ENCODE assay signal across 8 mouse cellular contexts in the genomic region with DNA sequence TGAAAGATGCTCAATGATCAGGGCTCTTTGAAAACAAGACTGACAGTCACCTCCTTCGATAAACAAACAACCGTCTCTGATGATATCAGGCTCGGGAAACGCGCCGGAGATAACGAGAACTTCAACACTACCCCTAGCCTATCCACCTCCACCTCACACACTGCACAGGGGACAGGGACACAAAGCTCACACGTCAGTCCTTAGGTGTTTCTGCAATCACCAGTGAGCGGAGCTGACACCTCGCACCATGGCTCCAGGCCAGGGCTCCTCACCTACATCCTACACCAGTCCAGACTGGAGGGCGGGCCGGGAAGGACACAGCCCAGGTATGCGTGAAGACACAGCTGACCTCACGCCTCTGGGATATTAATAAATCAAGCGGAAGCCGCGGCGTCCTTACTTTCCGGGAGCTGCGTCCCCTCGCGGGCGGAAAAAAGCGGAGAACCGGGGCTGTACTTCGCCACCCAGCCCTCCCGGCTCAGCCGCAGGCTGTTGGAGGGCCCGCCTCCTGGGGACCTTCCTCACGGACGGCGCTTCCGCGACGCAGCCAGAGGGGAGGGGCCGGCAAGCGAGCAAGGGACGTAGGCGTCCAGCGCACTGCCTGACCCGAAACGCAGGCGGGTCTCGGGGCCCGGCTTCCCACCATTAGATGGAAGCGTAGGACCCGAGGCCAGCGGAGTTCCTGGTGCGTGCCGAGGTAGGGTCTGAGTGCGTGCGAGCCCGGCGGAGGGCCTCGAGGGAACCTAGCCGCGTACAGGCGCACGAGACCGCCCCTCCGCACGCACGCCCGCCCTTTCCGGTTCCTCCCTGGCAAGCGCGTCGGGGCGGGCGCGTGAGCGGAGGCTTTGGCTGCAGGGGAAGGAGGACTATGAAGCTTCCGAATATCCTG. TPM values are rescaled to one million over a fixed set of nuclear protein-coding genes. Genes with fewer than 3 reads are reported as not detected.
DNase-seq lines count a peak whose midpoint lies in the region; ATAC-seq and TF ChIP-seq lines count a peak whose summit lies in the region.

A gene (plus strand): TSS at position 430 of the 889 bp plus-strand sequence.
A gene (minus strand): TSS at position 502 of the 889 bp plus-strand sequence.

- no peaks in the 10 kb centered on the region for H3K27me3 ChIP-seq in G1E (ENCODE audit: insufficient read depth, low read length)
- no peaks in the 10 kb centered on the region for H3K27me3 ChIP-seq in forebrain, embryonic 16.5 days (replicated peaks; ENCODE audit: control insufficient read depth, insufficient read depth, low read length)
- H3K27me3 ChIP-seq in lung, embryonic 15.5 days, result no peaks in the 10 kb centered on the region

- H3K4me1 ChIP-seq in G1E (ENCODE audit: insufficient read depth, low read depth, low read length), result peaks cover 14% of the 10 kb centered on the region
- H3K4me1 ChIP-seq in forebrain, embryonic 16.5 days (replicated peaks; ENCODE audit: control insufficient read depth, insufficient read depth, low read length), result peaks cover 9% of the 10 kb centered on the region
- H3K4me1 ChIP-seq in lung, embryonic 15.5 days, result peaks cover 5% of the 10 kb centered on the region

- H3K4me3 ChIP-seq in G1E (ENCODE audit: low read depth, low read length), result peak within 1 kb of the TSS; percentile 78
- H3K4me3 ChIP-seq in forebrain, embryonic 16.5 days (replicated peaks; ENCODE audit: low read length), result peak within 1 kb of the TSS; percentile 100
- H3K4me3 ChIP-seq in lung, embryonic 15.5 days, result peak within 1 kb of the TSS; percentile 83

- peak within 1 kb of the TSS; percentile 99 for H3K27ac ChIP-seq in forebrain, embryonic 16.5 days (ENCODE audit: low read length)
- peak within 1 kb of the TSS; percentile 93 for H3K27ac ChIP-seq in lung, embryonic 15.5 days

- no peak for TF ChIP-seq CTCF in G1E (IDR thresholded peaks at IDR 0.05; ENCODE audit: low read depth, low read length)

- intact Hi-C loops in heart, postnatal 36 days (cut with DNase I), result loop anchor here (2.0 to 10.0 kb wide), 5 partner anchors 80 to 1296 kb away; a partner anchor contains a TSS

- H3K9me3 ChIP-seq in G1E (replicated peaks), result no peaks in the 10 kb centered on the region
- no peaks in the 10 kb centered on the region for H3K9me3 ChIP-seq in forebrain, embryonic 16.5 days (ENCODE audit: control insufficient read depth, low read length)
- no peaks in the 10 kb centered on the region for H3K9me3 ChIP-seq in lung, embryonic 15.5 days

- WGBS in forebrain, embryonic 16.5 days, result under 1% methylated on average over 73 of the region's 73 CpGs
- WGBS in lung, embryonic 15.5 days, result under 1% methylated on average over 73 of the region's 73 CpGs

- H3K9ac ChIP-seq in forebrain, embryonic 16.5 days (replicated peaks; ENCODE audit: low read depth, low read length), result peak within 1 kb of the TSS; percentile 93
- peak within 1 kb of the TSS; percentile 96 for H3K9ac ChIP-seq in lung, embryonic 15.5 days

- DNase-seq in G1E (ENCODE audit: low spot score), result peak; percentile 79
- DNase-seq in cerebellum, adult 18-20 months, result peak; percentile 93 to 99
- DNase-seq in heart, postnatal 36 days, result peak; percentile 99
- DNase-seq in layer of hippocampus, adult 8-10 months (ENCODE audit: low spot score in 2 of 2), result peak; percentile 88 to 95
- DNase-seq in ovary, adult 18-20 months (ENCODE audit: low spot score), result peak; percentile 85
- peak; percentile 95 for DNase-seq in thymus, postnatal 0 days (ENCODE audit: low spot score)

- ATAC-seq in G1E (ENCODE audit: extremely low read depth, insufficient number of reproducible peaks, low FRiP score, poor library complexity, severe bottlenecking), result peak; percentile 71
- ATAC-seq in forebrain, embryonic 16.5 days, result peak; percentile 98
- ATAC-seq in lung, embryonic 15.5 days (ENCODE audit: borderline replicate concordance, extremely low read depth, low FRiP score, low TSS enrichment), result peak; percentile 98

- peak within 1 kb of the TSS; percentile 98 for H3K4me2 ChIP-seq in forebrain, embryonic 16.5 days (ENCODE audit: low read length)
- peak within 1 kb of the TSS; percentile 77 for H3K4me2 ChIP-seq in lung, embryonic 15.5 days

- peaks cover 37% of the 10 kb centered on the region for H3K36me3 ChIP-seq in G1E (replicated peaks)
- H3K36me3 ChIP-seq in forebrain, embryonic 16.5 days (ENCODE audit: control insufficient read depth, insufficient read depth), result peaks cover 5% of the 10 kb centered on the region; the same call in 1 of the 2 replicates
- H3K36me3 ChIP-seq in lung, embryonic 15.5 days, result peaks cover 23% of the 10 kb centered on the region

RNA-seq across cellular contexts. Expression of the first gene that starts in this region (rescaled TPM):
- 259 and 280 TPM in 2 replicates for total RNA-seq in G1E (2014; fragmentation: Nextera tagmentation)
- total RNA-seq in G1E (2017), result 338 and 362 TPM in 2 replicates
- polyA plus RNA-seq in G1E (2012), result 43.4 and 44.0 TPM in 2 replicates
- 359 and 367 TPM in 2 replicates for polyA plus RNA-seq in forebrain, embryonic 16.5 days (2015; fragmentation: Nextera tagmentation; extraction: Ambion mirVana)
- total RNA-seq in heart, postnatal 36 days (2021), result 10 to 100 TPM; 58.7 to 59.1 TPM
- total RNA-seq in layer of hippocampus, adult 8-10 months (2022), result 10 to 100 TPM; 84.4 to 91.1 (median 87.4) TPM
- polyA plus RNA-seq in lung, embryonic 15.5 days (2015; fragmentation: Nextera tagmentation; extraction: Ambion mirVana), result 274 and 282 TPM in 2 replicates
- polyA plus RNA-seq in thymus, postnatal 0 days (2015; fragmentation: Nextera tagmentation; extraction: Ambion mirVana), result 314 TPM in 2 replicates

RNA-seq across cellular contexts. Expression of the second gene that starts in this region (rescaled TPM):
- 43.9 and 50.9 TPM in 2 replicates for total RNA-seq in G1E (2014; fragmentation: Nextera tagmentation)
- total RNA-seq in G1E (2017), result 42.7 and 48.6 TPM in 2 replicates
- 8.9 and 10.6 TPM in 2 replicates for polyA plus RNA-seq in G1E (2012)
- polyA plus RNA-seq in forebrain, embryonic 16.5 days (2015; fragmentation: Nextera tagmentation; extraction: Ambion mirVana), result 21.1 and 23.4 TPM in 2 replicates
- total RNA-seq in heart, postnatal 36 days (2021), result 10 to 100 TPM; 12.3 to 15.1 TPM
- 10 to 100 TPM; 15.4 to 18.9 (median 15.7) TPM for total RNA-seq in layer of hippocampus, adult 8-10 months (2022)
- 20.9 and 21.3 TPM in 2 replicates for polyA plus RNA-seq in lung, embryonic 15.5 days (2015; fragmentation: Nextera tagmentation; extraction: Ambion mirVana)
- polyA plus RNA-seq in thymus, postnatal 0 days (2015; fragmentation: Nextera tagmentation; extraction: Ambion mirVana), result 21.7 and 25.2 TPM in 2 replicates

Comparison
In these comparisons a context has a peak if more than half of its experiments do, and no peak if none do; other contexts are left out.
1. Peak in every context shown above with its lines: DNase-seq, ATAC-seq, H3K4me3 ChIP-seq and H3K27ac ChIP-seq.